Mouse (Mus musculus) myocyte (in vitro differentiated cells): ENCODE results near the gene Mrtfa. TPM values are rescaled to one million over a fixed set of nuclear protein-coding genes. Genes with fewer than 3 reads are reported as not detected.

Experiments
- H3K27me3 ChIP-seq: one replicate; pipeline ENCODE4 v1.6.1; 2011; ENCODE audit not compliant: control insufficient read depth, insufficient read depth, insufficient read length
- H3K36me3 ChIP-seq: one replicate; pipeline ENCODE4 v1.6.1; 2011; ENCODE audit not compliant: control insufficient read depth, insufficient read depth
- H3K4me2 ChIP-seq: one replicate; pipeline ENCODE4 v1.6.1; 2011; ENCODE audit warnings: low read depth, control low read depth
- H3K4me3 ChIP-seq: one replicate; pipeline ENCODE4 v1.5.1; 2011; ENCODE audit warnings: mild to moderate bottlenecking, control low read depth, moderate library complexity
- H3K79me2 ChIP-seq: one replicate; pipeline ENCODE4 v1.6.1; 2011; ENCODE audit not compliant: control insufficient read depth, insufficient read depth
- H3ac ChIP-seq: one replicate; pipeline ENCODE4 v1.6.1; 2011; ENCODE audit not compliant: control insufficient read depth, insufficient read length
- CEBPB ChIP-seq: IDR thresholded peaks from 2 replicates; pipeline ENCODE4 v1.6.1; 2011; ENCODE audit warnings: mild to moderate bottlenecking, moderate library complexity; ENCODE audit not compliant: poor library complexity, insufficient read depth, severe bottlenecking
- E2F4 ChIP-seq: IDR thresholded peaks from one replicate; pipeline ENCODE4 v1.6.1; 2011; ENCODE audit warnings: mild to moderate bottlenecking, control low read depth, moderate library complexity; ENCODE audit not compliant: insufficient read depth
- MAX ChIP-seq: IDR thresholded peaks from one replicate; pipeline ENCODE4 v1.6.1; 2011; ENCODE audit warnings: low read depth, mild to moderate bottlenecking, control low read depth
- MYOD1 ChIP-seq, 3 experiments: IDR thresholded peaks; one replicate each; pipeline ENCODE4 v1.6.1; 2011; ENCODE audit warnings: control low read depth in 2 of 3, low read depth in 2 of 3, mild to moderate bottlenecking in 2 of 3, moderate library complexity in 1 of 3; ENCODE audit not compliant: insufficient read length in 2 of 3, control insufficient read depth in 1 of 3
- MYOG ChIP-seq, 3 experiments: IDR thresholded peaks; one replicate each; pipeline ENCODE4 v1.6.1; 2011; ENCODE audit warnings: control low read depth in 2 of 3, low read depth in 2 of 3, mild to moderate bottlenecking in 2 of 3; ENCODE audit not compliant: insufficient read length in 2 of 3, control insufficient read depth in 1 of 3, insufficient read depth in 1 of 3
- POLR2A ChIP-seq: IDR thresholded peaks from one replicate; pipeline ENCODE4 v1.6.1; 2011; ENCODE audit warnings: low read depth, mild to moderate bottlenecking, control low read depth, moderate library complexity; ENCODE audit not compliant: insufficient read length
- POLR2AphosphoS2 ChIP-seq: IDR thresholded peaks from one replicate; pipeline ENCODE4 v1.6.1; 2011; ENCODE audit warnings: low read depth, control low read depth; ENCODE audit not compliant: insufficient read length
- REST ChIP-seq: IDR thresholded peaks from one replicate; pipeline ENCODE4 v1.6.1; 2011; ENCODE audit warnings: mild to moderate bottlenecking, control low read depth, moderate library complexity; ENCODE audit not compliant: insufficient read depth, insufficient read length
- SRF ChIP-seq: IDR thresholded peaks from one replicate; pipeline ENCODE4 v1.6.1; 2011; ENCODE audit warnings: low read depth; ENCODE audit not compliant: control insufficient read depth, insufficient read length
- TCF12 ChIP-seq: IDR thresholded peaks from one replicate; pipeline ENCODE4 v1.6.1; 2011; ENCODE audit warnings: mild to moderate bottlenecking, control low read depth; ENCODE audit not compliant: poor library complexity, insufficient read depth, severe bottlenecking
- TCF3 ChIP-seq: IDR thresholded peaks from one replicate; pipeline ENCODE4 v1.6.1; 2011; ENCODE audit warnings: low read depth, control low read depth; ENCODE audit not compliant: insufficient read length
- USF1 ChIP-seq: IDR thresholded peaks from one replicate; pipeline ENCODE4 v1.6.1; 2011; ENCODE audit warnings: low read depth, mild to moderate bottlenecking, control low read depth, moderate library complexity
- polyA plus RNA-seq: library from polyadenylated mRNA; unstranded; fragments of >200 nt; fragmentation: generic; extraction: Trizol; gene quantifications from one replicate; pipeline ENCODE4 v1.2.1, GENCODE M21; 2012; ENCODE audit warnings: missing spikeins

Gene Mrtfa
- polyA plus RNA-seq, 1 experiment, result 36.0 TPM

DNA sequence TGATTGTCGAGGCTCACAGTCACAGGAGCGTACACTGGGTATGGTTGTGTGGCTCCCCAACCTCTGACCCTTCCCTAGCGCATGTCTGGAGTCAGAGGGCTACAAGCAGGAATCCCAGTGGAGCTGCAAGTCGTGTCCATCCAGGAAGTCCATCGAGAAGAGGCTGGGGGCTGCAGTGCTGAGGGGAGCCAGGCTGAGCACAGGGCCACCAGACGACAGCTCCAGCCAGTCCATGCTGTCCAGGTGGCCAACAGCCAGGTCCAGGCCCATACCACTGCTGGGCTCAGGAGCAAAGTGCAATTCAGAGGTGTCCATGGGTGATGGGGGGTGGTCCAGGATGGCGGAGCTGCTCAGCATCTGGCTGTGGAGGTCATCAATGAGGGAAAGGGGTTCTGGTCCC is 177.4 kb downstream of the Mrtfa start:
- TF ChIP-seq TCF12 (no peak), MAX (no peak), POLR2AphosphoS2 (no peak), POLR2A (peak; percentile 19), MYOG (IDR thresholded peaks at IDR 0.05; ENCODE audit: control insufficient read depth in 1 of 3, insufficient read depth in 1 of 3, insufficient read length in 2 of 3, low read depth in 2 of 3) (peak in 1 of 3 experiments; percentile 12), TCF3 (no peak), E2F4 (no peak), MYOD1 (IDR thresholded peaks at IDR 0.05; ENCODE audit: control insufficient read depth in 1 of 3, insufficient read length in 2 of 3, low read depth in 2 of 3) (no peak), USF1 (no peak), REST (no peak)
- Histone ChIP-seq H3K4me3 (no peak overlapping the region), H3K27me3 (no peaks in the 10 kb centered on the region), H3K79me2 (no peaks in the 10 kb centered on the region), H3ac (no peak overlapping the region), H3K4me2 (no peak overlapping the region), H3K36me3 (peaks cover 25% of the 10 kb centered on the region)

DNA sequence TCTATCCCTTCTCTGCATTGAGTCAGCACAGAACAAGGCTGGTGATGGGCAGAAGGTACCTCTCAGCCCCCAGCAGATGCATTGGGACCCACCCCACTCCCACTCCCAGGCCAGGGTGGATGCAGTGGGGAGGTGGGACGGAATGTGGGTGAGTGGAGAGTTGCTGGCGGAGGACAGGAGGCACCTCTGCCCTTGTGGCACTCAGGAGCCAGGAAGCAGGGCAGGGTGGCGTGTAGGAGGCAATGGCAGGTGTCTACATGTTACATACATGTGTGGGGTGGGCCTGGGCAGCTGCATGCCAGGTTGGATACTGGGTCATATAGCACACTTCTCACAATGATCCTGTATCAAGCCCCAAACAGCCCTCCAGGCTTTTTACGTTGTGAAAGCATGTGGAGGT is 178.2 kb downstream of the Mrtfa start:
- TF ChIP-seq POLR2AphosphoS2 (peak; percentile 70), TCF12 (no peak), MAX (no peak)
- no peaks in the 10 kb centered on the region for H3K79me2 ChIP-seq
- H3K36me3 ChIP-seq, result peaks cover 17% of the 10 kb centered on the region
- no peak overlapping the region for H3K4me2 ChIP-seq
- no peak overlapping the region for H3K4me3 ChIP-seq
- H3ac ChIP-seq, result no peak overlapping the region
- no peaks in the 10 kb centered on the region for H3K27me3 ChIP-seq

- Histone ChIP-seq H3K4me2 (no peak overlapping the region), H3ac (no peak overlapping the region), H3K36me3 (peaks cover 17% of the 10 kb centered on the region), H3K4me3 (no peak overlapping the region), H3K79me2 (no peaks in the 10 kb centered on the region), H3K27me3 (no peaks in the 10 kb centered on the region)
- TF ChIP-seq TCF12 (no peak), POLR2A (peak; percentile 29), SRF (no peak), REST (no peak), POLR2AphosphoS2 (peak; percentile 73)
Measured at GRCm38 (mm10) chr15:81011523-81011922, 179.0 kb downstream of the Mrtfa start.

DNA sequence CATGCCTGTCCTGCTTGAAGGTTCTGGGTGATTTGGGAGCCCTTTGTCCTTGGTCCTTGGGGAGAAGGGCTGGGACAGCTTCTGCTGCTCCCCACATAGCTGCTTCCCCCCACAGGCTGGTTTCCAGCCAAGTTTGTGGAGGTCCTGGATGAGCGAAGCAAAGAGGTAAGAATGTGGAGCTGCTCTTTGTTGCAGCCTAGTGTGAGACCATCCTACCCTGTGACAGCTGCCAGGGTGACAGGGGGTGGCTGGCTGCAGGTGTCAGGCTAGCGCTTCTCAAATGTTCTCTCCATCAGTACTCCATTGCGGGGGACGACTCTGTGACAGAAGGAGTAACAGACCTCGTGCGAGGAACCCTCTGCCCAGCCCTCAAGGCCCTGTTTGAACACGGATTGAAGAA is 180.4 kb downstream of the Mrtfa start:
- Histone ChIP-seq H3K79me2 (no peaks in the 10 kb centered on the region), H3K4me2 (no peak overlapping the region), H3ac (no peak overlapping the region), H3K36me3 (peaks cover 5% of the 10 kb centered on the region), H3K4me3 (no peak overlapping the region), H3K27me3 (no peaks in the 10 kb centered on the region)
- TF ChIP-seq POLR2A (no peak), POLR2AphosphoS2 (peak; percentile 9)

DNA sequence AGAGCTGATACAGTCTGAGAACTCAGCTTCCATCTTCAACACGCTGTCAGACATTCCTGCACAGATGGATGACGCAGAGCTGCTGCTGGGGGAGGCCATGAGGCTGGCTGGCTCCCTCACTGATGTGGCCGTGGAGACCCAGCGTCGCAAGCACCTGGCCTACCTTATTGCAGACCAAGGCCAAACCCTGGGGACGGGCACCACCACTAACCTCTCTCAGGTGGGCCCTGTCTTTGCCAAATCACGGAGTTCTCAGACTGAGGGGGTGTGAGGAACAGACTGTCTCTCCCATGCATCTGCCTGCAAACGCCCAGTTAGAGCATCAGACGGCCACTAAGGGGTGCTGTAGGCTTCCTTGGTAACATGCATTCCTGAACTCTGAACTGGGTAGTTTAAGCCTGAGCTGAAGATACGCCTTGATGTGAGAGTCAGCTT is 181.9 kb downstream of the Mrtfa start:
- Histone ChIP-seq H3K4me3 (no peak overlapping the region), H3K4me2 (no peak overlapping the region), H3ac (no peak overlapping the region), H3K36me3 (peaks cover 5% of the 10 kb centered on the region), H3K79me2 (no peaks in the 10 kb centered on the region), H3K27me3 (no peaks in the 10 kb centered on the region)
- no peak for TF ChIP-seq MYOG (IDR thresholded peaks at IDR 0.05; ENCODE audit: control insufficient read depth in 1 of 3, insufficient read depth in 1 of 3, insufficient read length in 2 of 3, low read depth in 2 of 3)
- TF ChIP-seq USF1, result no peak
- no peak for TF ChIP-seq CEBPB
- TF ChIP-seq REST, result no peak
- no peak for TF ChIP-seq MAX
- TF ChIP-seq POLR2AphosphoS2, result no peak
- TF ChIP-seq SRF, result no peak
- TF ChIP-seq TCF12, result no peak
- TF ChIP-seq TCF3, result no peak
- TF ChIP-seq POLR2A, result no peak
- no peak for TF ChIP-seq MYOD1 (IDR thresholded peaks at IDR 0.05; ENCODE audit: control insufficient read depth in 1 of 3, insufficient read length in 2 of 3, low read depth in 2 of 3)
- TF ChIP-seq E2F4, result no peak

GRCm38 (mm10) chr15:81007905-81008304 is 182.7 kb downstream of the Mrtfa start:
- H3K4me3 ChIP-seq, result no peak overlapping the region
- no peak overlapping the region for H3K4me2 ChIP-seq
- no peak overlapping the region for H3ac ChIP-seq
- peaks cover 8% of the 10 kb centered on the region for H3K36me3 ChIP-seq
- H3K27me3 ChIP-seq, result no peaks in the 10 kb centered on the region
- TF ChIP-seq SRF (no peak), POLR2AphosphoS2 (no peak), MYOD1 (IDR thresholded peaks at IDR 0.05; ENCODE audit: control insufficient read depth in 1 of 3, insufficient read length in 2 of 3, low read depth in 2 of 3) (no peak), USF1 (no peak), TCF3 (no peak), MAX (no peak), E2F4 (no peak), TCF12 (no peak), POLR2A (no peak), MYOG (IDR thresholded peaks at IDR 0.05; ENCODE audit: control insufficient read depth in 1 of 3, insufficient read depth in 1 of 3, insufficient read length in 2 of 3, low read depth in 2 of 3) (no peak), REST (no peak), CEBPB (no peak)
- H3K79me2 ChIP-seq, result no peaks in the 10 kb centered on the region
